Mouse (Mus musculus) kidney, postnatal 0 days (tissue): ENCODE measurements at regions not wholly inside any gene's neighbourhood (a gene's known extent, or its start where the extent isn't known, plus 50 kb on each side); places are given as distances from the start of the nearest gene placed in this dataset.

Experiments
- ATAC-seq: fragments of 200-750 bp; cut with Nextera tagmentation; replicated peaks from 2 replicates; pipeline ENCODE4 v1.8.0; 2017; ENCODE audit warnings: low read depth, moderate number of reproducible peaks, moderate TSS enrichment, moderate library complexity; ENCODE audit not compliant: low FRiP score
- DNase-seq: peaks from one replicate; pipeline ENCODE4 v3.0.0-alpha.2; 2016; ENCODE audit warnings: low spot score
- H3K27ac ChIP-seq: fragments of 300-500 bp; sonication (generic); 2 replicates; pipeline ENCODE4 v1.5.1; 2014; ENCODE audit warnings: mild to moderate bottlenecking
- H3K27me3 ChIP-seq: fragments of 300-500 bp; sonication (generic); 2 replicates; pipeline ENCODE4 v1.6.1; 2014; ENCODE audit warnings: low read length, mixed read lengths; ENCODE audit not compliant: insufficient read depth
- H3K36me3 ChIP-seq: fragments of 300-500 bp; sonication (generic); 2 replicates; pipeline ENCODE4 v1.6.1; 2014; ENCODE audit warnings: low read length, mixed read lengths; ENCODE audit not compliant: insufficient read depth
- H3K4me1 ChIP-seq: fragments of 300-500 bp; sonication (generic); replicated peaks from 2 replicates; pipeline ENCODE4 v1.6.1; 2014; ENCODE audit warnings: antibody characterized with exemption, low read length, mixed read lengths; ENCODE audit not compliant: insufficient read depth
- H3K4me2 ChIP-seq: fragments of 300-500 bp; sonication (generic); 2 replicates; pipeline ENCODE4 v1.6.1; 2014; ENCODE audit warnings: mild to moderate bottlenecking, low read length, moderate library complexity, mixed read lengths
- H3K4me3 ChIP-seq: fragments of 300-500 bp; sonication (generic); replicated peaks from 2 replicates; pipeline ENCODE4 v1.5.1; 2014; ENCODE audit warnings: low read depth, low read length
- H3K9ac ChIP-seq: fragments of 300-500 bp; sonication (generic); 2 replicates; pipeline ENCODE4 v1.6.1; 2014; ENCODE audit warnings: low read depth, low read length
- H3K9me3 ChIP-seq: fragments of 300-500 bp; sonication (generic); replicated peaks from 2 replicates; pipeline ENCODE4 v1.6.1; 2016; ENCODE audit warnings: low read length, inconsistent platforms, mixed read lengths
- CTCF ChIP-seq: IDR thresholded peaks from 2 replicates; pipeline ENCODE4 v1.5.1; 2016; ENCODE audit warnings: antibody characterized with exemption, low read depth, mild to moderate bottlenecking, moderate library complexity
- WGBS: fragments of 180-500 bp; shearing (Covaris S2); extraction: QIAGEN DNeasy Blood & Tissue Kit; methylation state at CpG from one replicate; pipeline ENCODE4 v1.1.7; 2014; 5-methylcytosine and 5-hydroxymethylcytosine counted together

DNA sequence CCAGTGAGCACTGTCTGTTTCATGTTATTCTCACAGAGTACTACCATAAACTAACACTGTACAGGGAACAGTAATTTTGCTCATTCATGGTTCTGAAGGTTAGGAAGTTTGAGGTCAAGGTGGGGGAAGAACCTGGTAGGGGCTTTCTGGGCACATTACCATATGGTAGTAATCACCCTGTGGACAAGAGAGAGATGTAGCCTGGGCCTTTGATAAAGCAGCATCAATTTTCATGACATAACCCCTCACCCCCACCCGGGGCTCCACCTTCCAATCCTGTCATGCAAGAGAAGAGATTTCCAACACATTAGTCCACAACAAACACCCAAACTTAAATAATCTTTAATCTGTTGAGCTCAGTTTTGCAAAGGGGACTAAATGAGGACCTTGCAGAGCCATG lies 753.3 kb upstream of the Car8 start:
- TF ChIP-seq CTCF = no peak
- Histone ChIP-seq H3K27ac (no peak overlapping the region), H3K4me1 (no peaks in the 10 kb centered on the region), H3K27me3 (no peaks in the 10 kb centered on the region; the same call in 1 of the 2 replicates), H3K4me2 (no peak overlapping the region), H3K9me3 (no peaks in the 10 kb centered on the region), H3K4me3 (no peak overlapping the region), H3K9ac (no peak overlapping the region), H3K36me3 (no peaks in the 10 kb centered on the region)
- DNase-seq = no peak
- 68% methylated on average over 1 of the region's 1 CpGs for WGBS
- ATAC-seq = no peak

DNA sequence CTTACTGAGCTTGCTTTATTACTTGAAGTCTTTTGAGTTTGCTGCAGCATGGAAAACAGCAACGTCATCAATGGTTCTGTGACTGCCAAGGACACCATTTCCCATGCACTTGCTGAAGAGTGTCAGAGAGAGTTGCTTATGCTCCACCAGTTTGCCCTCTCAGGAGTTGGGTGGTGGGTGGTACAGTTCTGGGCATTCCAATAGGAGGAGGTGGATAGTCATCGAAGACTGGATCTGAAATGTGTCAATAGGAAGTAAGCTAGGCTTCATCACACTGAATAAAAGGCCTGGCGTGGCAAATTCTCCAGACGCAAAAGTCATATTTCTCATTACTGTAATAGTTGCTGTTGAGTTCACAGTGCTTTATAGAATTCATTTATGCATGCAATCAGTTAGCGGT lies 751.7 kb upstream of the Car8 start:
- no peak overlapping the region for H3K4me3 ChIP-seq
- no peaks in the 10 kb centered on the region for H3K4me1 ChIP-seq
- ATAC-seq (no peak), DNase-seq (no peak)
- no peak overlapping the region for H3K27ac ChIP-seq
- no peak for TF ChIP-seq CTCF
- no peak overlapping the region for H3K4me2 ChIP-seq
- H3K9me3 ChIP-seq = no peaks in the 10 kb centered on the region
- WGBS = 81% methylated on average over 5 of the region's 5 CpGs
- H3K9ac ChIP-seq = no peak overlapping the region
- H3K36me3 ChIP-seq = no peaks in the 10 kb centered on the region
- no peaks in the 10 kb centered on the region; the same call in 1 of the 2 replicates for H3K27me3 ChIP-seq

DNA sequence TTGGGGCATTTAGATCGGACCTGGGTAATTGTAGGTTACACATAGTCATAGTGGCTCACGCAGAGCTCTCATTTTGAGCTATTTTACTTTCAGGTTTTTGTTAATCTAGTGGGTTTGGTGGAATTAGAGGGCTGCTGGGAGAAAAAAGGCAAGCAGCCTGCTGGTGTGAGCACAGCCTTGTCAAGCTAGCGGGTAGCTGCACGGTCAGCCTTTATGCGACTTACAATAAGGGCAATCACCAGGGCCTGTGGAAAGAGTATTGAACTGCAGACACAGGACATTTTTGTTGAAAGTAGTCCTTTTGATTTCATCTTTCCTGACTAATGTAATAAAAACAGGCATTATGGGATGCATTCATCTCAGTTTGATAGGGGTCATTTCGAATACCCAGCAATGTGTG lies 750.8 kb upstream of the Car8 start:
- no peak for ATAC-seq

DNA sequence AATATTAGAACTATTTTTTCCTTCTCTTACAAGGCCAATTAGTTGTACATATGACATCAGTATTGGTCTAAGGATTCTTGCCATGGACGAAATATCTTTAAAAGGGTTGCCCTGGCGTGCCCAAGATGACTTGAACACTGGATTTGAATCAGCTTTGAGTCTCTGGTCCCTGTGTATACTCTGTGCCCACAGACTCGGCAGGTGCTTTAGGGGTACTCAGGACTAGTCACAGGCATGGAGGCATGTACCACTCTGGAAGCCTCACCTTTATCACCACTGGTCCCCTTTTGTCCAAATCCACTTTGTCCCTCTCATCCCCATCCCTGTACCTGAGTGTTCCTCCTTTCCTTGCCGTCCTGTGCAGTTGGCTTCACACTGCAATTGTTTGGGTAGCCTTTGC lies 750.3 kb upstream of the Car8 start:
- DNase-seq = no peak
- ATAC-seq = no peak
- Histone ChIP-seq H3K36me3 (no peaks in the 10 kb centered on the region), H3K27ac (no peak overlapping the region), H3K4me3 (no peak overlapping the region), H3K4me2 (no peak overlapping the region), H3K9me3 (no peaks in the 10 kb centered on the region), H3K27me3 (no peaks in the 10 kb centered on the region; the same call in 1 of the 2 replicates), H3K4me1 (no peaks in the 10 kb centered on the region), H3K9ac (no peak overlapping the region)
- TF ChIP-seq CTCF = no peak
- 91% methylated on average over 4 of the region's 4 CpGs for WGBS

More for the DNA sequence above, 750.8 kb upstream of the Car8 start:
- no peaks in the 10 kb centered on the region for H3K4me1 ChIP-seq
- DNase-seq = no peak
- H3K9me3 ChIP-seq = no peaks in the 10 kb centered on the region
- no peak for TF ChIP-seq CTCF
- 78% methylated on average over 6 of the region's 6 CpGs for WGBS
- H3K27ac ChIP-seq = no peak overlapping the region
- no peak overlapping the region for H3K4me2 ChIP-seq
- no peak overlapping the region for H3K4me3 ChIP-seq
- no peak overlapping the region for H3K9ac ChIP-seq
- no peaks in the 10 kb centered on the region for H3K36me3 ChIP-seq
- H3K27me3 ChIP-seq = no peaks in the 10 kb centered on the region; the same call in 1 of the 2 replicates

DNA sequence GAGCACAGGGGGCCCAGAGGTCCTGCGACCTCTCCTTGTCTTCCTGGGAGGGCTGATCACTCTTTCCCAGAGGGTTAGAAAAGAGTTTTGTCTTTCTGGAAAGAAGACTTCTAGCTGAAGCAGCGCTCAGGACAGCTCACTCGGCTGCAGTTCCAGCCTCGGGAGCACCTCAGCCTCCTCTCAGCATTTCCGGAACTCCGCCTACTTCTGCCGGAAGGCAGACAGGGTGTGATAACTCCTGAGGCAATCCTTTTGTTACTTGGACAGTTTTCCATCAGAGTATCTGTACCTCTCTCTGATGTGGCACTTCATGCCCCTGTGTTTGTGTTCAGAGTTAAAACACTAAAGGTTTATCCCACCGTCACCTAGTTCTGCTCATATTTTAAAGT lies 749.5 kb upstream of the Car8 start:
- Histone ChIP-seq H3K9ac (no peak overlapping the region), H3K4me1 (no peaks in the 10 kb centered on the region), H3K36me3 (no peaks in the 10 kb centered on the region), H3K9me3 (no peaks in the 10 kb centered on the region), H3K27ac (no peak overlapping the region), H3K4me2 (no peak overlapping the region), H3K4me3 (no peak overlapping the region), H3K27me3 (no peaks in the 10 kb centered on the region; the same call in 1 of the 2 replicates)
- ATAC-seq = no peak
- 45% methylated on average over 8 of the region's 8 CpGs for WGBS
- no peak for TF ChIP-seq CTCF
- no peak for DNase-seq

DNA sequence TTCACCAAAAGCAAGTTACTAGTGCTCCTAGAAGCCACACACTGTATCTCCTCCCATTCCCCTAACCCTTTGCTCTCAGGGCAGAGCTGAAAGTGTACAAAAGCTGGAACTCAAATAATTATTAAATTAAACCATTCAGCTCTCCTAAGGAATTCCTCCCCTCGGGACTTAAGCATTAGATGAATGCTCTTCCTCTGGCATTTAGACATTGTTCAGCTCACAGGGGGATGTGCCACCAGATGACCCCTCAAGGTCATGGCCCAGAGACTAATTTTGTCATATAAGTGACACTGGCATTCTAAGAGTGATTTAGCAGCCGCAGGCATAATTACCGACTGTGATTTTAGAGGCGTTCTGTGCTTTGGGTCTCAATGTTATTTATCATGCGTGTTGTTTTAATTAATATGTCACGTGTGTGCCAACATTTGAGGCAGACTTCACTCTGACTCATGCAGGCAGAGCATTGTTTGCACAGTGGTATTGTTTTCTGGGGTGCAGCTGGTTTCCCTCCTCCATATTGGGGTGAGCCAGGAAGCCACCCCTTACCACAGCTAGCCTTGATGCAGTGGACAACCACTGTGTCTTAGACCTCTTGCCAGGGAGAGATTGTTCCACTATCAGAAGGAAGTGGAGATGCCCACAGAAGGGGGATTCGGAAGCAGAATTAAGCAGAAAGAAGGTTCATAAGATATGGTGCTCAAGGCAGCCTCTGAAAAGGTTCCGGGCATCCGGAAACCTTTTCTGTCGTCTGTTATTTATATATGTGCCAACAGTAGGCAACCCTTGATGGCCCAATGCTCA lies 748.9 kb upstream of the Car8 start:
- DNase-seq (no peak), ATAC-seq (no peak)
- H3K4me3 ChIP-seq = no peak overlapping the region
- H3K4me1 ChIP-seq = no peaks in the 10 kb centered on the region
- no peak for TF ChIP-seq CTCF
- no peaks in the 10 kb centered on the region; the same call in 1 of the 2 replicates for H3K27me3 ChIP-seq
- H3K27ac ChIP-seq = no peak overlapping the region
- no peaks in the 10 kb centered on the region for H3K36me3 ChIP-seq
- H3K9ac ChIP-seq = no peak overlapping the region
- H3K9me3 ChIP-seq = no peaks in the 10 kb centered on the region
- 38% methylated on average over 10 of the region's 10 CpGs for WGBS
- no peak overlapping the region for H3K4me2 ChIP-seq
